Mouse (Mus musculus): ENCODE measurements around the gene Rnf8.

The Rnf8 gene

DNA sequence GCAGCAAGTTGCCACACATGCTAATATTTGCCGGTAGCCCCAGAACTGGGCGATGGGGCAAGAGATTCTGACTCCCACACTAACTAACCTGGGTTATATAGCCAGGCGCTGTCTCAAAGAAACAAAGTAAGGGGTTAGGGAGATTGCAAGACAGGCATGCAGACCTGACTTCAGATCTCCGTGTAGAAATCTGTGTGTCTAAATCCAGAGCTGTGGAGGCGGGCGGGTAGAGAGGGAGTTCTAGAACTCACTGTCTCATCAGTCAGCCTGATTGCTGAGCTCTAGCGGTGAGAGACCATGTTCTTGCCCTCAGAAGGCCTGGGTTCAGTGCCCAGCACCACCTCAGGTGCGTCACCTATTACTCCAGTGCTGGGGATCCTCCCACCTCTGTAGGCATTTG is 8.9 kb downstream of the Rnf8 start:
- WGBS = 66% methylated on average over 8 of the region's 8 CpGs

DNA sequence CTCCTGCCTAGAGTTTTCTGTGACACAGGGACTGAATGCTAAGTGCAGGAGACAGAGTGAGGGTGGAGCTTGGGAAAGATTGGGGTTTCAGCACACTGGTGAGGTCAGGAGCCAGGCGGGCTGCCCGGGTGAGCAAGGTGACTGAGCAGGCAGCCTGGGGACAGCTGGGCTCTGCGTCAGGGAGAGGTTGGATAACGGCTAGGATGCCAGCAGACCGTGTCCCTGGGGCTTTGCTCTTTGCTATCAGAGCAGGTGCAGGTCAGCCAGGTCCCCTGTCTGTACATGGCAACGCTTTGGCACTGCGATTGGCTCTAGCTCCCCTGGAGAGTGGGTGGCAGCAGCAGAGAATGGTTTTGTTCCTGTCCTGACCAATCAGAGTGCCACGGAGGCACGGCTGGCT is 12.7 kb downstream of the Rnf8 start:
- 88% methylated on average over 9 of the region's 9 CpGs for WGBS

DNA sequence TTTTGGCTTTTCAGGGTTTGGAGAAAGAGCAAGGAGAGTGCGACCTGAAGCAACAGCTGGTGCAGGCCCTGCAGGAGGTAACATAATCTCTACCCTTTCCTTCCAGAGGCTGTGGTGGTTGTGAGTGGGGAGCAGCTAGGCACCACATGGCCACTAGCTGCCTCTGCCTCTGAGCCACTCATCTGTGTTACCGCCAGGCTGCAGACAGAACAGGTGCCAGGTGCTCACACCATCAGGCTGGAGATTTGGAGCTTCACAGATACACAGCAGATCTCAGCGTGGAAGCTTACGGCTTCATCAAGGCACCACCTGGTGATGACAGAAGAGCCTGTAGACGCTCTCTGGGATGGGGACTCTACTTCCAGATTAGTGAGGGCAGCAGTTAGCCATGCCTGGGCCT is 14.4 kb downstream of the Rnf8 start:
- WGBS = 75% methylated on average over 5 of the region's 5 CpGs

DNA sequence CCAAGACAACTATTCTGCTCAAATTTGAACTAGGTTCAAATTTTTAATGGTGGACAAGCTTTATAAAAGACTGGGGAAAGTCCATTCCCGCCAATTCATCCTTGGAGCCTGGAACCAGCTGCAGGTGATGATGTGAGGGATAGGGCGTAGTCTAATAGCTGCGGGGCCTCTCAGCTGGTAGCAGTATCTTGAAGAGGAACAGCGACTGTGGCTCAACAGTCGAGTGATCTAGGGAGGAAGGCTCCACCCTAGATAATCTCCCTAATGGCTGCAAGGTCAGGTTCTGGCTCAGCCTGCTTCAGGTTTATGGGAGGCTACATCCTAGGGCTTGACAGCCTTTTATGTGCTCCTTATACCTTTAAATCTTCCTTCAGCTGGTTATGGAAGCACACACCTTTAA is 15.0 kb downstream of the Rnf8 start:
- WGBS = 93% methylated on average over 5 of the region's 5 CpGs

DNA sequence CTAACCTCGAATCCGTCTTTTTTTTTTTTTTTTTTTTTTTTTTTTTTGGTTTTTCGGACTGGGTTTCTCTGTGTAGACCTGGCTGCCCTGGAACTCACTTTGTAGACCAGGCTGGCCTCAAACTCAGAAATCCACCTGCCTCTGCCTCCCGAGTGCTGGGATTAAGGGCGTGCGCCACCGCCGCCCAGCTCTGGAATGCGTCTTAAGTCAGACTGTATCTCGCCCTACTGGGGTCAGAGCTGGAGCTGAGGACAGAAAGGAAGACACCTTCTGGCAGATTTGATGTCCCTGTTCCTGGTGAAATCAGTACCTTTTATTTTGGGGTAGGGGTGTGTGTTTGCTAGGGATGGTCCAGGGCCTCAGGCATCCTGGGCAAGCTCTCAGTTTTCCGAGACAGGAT is 17.7 kb downstream of the Rnf8 start:
- 93% methylated on average over 11 of the region's 11 CpGs for WGBS

DNA sequence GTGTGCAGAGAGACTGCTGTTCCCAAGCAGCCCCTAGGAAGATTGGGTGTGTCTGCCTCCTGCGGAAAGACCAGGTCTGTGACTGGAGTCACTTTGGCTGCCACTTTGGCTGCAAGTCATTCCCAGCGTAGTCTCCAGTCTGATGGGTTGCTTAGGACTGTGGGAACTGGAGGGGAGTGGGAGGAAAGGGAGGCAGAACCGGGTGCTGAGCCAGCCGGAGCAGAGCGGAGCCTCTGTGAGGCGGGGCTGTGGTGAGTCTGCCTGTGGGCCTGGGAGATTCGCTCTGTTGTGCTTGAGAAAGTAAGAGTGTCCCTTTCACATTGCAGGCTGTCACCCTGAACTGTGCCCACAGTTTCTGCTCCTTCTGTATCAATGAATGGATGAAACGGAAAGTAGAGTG is 20.9 kb downstream of the Rnf8 start:
- WGBS = 66% methylated on average over 8 of the region's 8 CpGs

DNA sequence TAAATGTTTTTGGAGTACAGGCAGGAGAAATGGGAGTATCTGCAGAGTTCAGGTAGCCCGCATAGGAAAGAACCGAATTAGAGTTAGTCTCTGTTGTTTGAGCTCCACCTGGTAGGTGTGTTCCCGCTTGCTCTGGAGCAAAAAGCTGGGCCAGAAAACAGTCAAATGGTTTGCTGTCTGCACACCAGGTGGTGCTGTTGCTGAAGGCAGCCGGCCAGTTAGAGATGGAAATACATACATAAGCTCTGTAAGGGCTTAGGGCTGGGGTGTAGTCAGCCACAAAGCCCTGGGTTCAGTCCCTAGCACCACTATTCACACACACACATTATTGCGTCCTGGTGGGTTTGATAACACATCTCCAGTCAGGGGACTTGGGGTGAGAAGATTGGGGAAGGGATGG is 21.5 kb downstream of the Rnf8 start:
- 58% methylated on average over 5 of the region's 5 CpGs for WGBS

DNA sequence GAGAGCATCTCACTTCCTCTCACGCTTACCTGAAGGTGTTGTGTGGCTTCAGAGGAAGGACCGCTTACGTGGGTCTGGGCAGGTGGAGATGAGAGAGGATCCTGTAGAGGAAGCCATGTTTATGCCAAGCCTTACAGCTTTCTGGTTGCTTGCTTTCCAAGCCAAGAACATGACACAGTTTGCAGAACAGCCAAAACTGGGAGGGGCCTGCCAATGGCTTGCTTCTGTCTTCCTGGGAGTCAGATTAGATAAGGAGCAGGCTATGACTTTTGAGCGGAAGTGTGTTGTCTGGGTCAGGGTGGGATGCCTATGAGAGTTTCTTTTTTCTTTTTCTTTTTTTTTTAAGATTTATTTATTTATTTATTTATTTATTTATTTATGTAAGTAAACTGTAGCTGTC is 22.8 kb downstream of the Rnf8 start:
- WGBS = 82% methylated on average over 4 of the region's 4 CpGs

DNA sequence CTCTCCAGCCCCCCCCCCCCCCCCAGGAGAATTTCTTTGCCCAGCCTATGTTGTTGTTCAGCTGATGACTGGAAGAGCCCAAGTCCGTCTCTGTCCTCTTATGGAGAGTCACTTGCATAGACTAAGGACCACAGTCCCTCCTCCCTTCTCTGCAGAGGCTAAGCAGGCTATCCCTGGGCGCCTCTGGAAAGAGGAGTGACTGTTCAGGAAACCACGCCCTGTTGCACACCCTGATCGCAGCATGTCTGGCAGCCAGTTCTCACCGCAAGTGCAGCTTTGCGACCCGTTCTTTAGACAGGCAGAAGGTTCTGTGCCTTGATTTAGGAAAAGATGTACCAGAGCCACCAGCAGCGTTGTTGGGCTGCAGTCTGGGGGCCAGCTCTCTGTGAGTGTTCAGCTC is 23.3 kb downstream of the Rnf8 start:
- WGBS = 72% methylated on average over 8 of the region's 8 CpGs

DNA sequence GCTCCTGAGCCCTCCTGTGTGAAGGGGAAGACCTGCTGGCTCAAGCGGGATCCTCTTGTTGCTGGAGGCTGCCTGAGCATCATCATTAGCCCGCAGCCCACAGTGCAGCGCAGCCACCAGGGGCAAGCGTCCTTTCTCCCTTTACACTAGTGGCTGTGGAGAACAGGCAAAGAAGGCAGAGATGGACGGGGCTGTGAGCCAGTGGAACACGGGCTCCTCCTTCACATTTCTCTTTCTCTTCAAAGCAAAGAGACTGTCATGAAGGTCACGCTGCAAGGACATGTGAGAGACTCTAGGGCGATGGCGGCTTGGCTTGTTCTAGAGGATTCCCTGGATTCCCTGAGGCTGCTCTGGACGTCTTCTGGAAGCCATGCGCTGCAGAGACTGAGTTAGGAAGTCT is 26.4 kb downstream of the Rnf8 start:
- WGBS = 92% methylated on average over 11 of the region's 11 CpGs

DNA sequence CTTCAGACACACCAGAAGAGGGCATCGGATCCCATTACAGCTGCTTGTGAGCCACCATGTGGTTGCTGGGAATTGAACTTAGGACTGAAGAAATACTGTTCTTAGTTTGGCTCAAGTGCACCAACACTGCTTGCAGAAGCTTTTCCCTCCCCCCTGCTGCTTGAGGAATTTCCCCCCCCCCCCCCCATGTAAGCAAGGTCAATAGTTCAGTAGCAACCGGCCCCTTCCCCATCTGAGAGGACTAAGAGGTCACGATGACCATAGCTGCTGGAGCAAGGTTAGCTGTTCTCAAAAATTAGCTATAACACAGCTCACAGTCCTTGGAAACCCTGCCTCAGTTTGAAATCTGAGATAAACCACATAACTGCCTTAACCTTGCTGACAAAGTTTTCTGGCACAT is 27.6 kb downstream of the Rnf8 start:
- 78% methylated on average over 3 of the region's 3 CpGs for WGBS

DNA sequence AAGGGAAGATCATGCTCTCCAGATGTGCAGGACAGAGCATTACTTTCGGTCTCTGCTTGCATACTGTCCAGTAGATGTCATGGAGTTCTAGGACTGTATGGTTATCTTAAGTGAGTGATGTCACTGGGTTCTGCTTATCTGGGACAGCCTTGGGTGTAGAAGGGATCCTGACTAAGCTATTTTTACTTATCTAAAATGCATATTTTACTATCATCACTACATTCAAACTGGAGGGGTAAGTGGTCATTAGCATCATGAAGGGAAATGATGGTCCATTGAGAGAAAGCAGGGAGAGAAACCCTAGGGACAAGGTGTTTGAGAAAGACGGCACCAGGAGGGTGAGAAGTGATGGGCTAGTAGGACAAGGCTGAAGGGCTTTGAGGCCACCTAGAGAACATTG is 43.7 kb downstream of the Rnf8 start:
- WGBS = 94% methylated on average over 2 of the region's 2 CpGs

DNA sequence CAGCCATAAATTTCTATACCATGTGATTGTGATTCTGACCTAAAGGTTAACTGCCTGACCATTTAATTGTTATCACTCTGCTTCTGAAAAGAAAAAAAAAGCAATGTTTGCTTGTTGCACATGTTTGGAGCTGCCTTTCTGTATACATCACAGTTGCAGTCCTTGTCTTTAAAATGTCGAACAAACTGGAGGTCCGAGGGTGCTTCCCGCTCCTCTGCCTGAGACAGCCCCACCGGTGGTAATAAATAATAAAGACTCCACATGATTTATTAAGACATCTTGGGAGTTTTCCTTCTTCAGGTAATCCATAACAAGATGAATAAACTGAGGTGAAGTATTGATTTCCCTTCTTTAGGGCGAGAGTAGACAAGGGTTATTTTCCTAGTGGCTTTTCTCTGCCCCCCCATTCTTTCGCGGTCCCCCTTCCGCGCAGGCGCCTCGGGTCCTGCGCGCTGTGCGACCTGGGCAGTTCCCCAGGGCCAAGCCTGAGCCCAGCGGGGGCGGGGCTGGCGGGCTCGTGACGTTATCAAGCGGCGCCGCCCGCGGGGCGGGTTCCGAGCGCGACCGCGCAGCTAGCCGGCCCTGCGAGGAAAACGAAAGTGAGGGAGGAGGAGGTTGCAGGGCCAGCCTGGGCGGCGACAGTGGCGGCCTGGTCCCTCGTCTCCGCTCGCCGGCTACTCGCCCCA is 45.6 kb downstream of the Rnf8 start, which contains the start of gene Cmtr1:
Gene Cmtr1 (plus strand): TSS at position 520 of the 686 bp plus-strand sequence.
- under 1% methylated on average over 41 of the region's 41 CpGs for WGBS

DNA sequence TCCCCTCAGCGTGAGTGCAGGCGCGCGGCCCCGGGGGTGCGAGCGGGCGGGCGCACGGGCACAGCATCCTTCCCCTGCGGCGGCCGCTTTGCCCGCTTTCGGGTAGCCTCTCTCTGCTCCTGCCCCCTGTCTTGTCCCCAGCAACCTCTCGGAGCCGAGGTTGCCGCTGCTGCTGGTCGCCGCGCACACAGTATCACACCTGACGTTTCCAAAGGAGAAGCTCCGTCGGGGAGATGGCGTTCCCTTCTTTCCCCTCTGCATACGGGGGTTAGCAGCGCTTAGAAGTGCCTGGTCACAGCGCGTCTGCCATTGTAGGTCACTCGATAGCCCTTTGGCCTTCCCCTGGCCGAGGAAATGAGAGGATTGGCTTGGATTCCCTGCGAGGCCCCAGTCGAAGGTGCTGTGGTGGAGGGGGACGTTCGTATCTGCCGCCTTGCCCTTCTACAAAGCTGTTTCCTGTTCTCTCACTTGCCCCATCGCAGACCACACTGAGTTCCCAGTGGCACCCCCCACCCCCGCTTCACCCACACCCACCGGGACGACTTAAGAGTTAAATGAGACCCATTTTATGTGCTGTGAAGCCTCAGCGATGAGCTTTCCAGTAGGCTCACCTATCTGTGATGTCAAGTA is 46.3 kb downstream of the Rnf8 start:
- WGBS = under 1% methylated on average over 30 of the region's 41 CpGs

DNA sequence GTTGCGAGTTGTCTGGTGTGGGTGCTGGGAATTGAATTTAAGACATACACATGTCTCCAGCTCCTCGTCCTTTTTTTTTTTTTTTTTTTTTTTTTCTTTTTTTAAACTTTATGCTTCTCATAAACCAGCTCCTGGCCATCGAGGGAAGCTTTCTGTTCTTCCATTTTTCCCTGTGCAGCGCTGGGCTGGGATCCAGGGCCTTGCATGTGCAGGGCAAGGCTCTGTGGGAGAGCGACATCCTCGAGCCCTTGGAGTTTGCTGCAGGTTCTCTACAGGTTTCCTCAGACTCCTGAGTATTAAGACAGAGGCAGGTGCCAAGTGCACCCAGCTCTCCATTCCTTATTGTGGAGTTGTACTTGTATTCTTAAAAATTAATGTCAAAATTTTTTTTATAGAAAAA is 47.6 kb downstream of the Rnf8 start:
- WGBS = 77% methylated on average over 6 of the region's 6 CpGs

DNA sequence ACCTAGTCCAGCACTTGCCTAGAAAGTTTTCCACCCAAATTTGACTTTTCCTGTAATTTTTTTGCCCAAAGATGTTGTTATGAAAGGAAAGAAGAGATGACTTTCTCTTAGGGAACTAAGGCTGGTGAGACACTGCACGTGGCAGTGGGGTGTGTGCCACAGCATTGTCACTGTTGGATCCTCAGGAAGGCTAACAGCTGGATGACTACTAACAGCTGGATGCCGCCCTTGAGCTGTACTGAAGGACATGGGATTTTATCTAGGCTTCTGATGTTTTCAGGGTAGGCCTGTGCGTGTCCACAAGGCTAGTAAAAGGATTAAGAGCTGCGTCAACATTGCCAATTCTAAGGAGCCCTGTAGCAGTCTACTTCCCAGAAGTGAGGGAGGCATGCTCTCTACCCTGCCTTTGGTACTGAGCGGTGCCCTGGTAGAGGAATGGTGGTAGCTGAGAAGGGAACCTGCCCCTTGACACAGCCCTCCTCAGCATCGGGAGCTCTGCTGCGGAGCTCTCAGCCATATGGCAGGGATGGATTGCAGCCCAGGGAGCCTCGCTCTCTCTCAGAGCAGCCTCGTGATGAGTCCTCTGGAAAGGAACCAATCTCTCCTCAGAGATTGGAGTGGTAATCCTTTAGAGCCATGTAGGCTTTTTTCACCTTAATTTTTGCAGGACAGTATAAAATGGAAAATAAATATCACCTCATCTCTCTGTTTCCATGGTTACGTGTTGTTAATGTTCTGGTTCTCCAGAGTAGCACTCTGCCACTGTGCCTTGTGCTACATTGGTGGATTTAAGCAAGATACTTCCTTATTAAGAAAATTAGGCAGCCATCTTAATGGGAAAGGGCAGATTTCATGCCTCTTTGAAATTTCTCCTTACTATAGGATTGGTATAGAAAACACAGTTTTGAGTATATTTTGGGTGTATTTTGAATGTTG is 53.7 kb downstream of the Rnf8 start:
- 54% methylated on average over 10 of the region's 10 CpGs for WGBS

DNA sequence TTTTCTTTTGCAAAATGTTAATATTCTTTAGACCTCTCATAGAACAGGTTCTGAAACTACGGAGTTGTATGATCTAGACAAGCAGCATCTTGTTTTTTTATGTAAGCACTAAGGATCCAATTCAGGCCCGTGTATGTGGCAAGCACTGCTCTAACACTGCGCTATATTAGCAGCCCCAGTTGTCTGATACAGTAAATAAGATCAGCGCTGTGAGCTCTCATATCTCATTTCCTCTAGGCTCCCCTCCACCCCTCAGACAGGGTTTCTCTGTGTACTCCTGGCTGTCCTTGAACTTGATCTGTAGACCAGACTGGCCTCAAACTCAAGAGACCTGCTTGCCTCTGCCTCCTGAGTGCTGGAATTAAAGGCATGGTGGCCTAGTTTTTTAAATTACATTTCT is 54.4 kb downstream of the Rnf8 start:
- WGBS = 69% methylated on average over 4 of the region's 4 CpGs

DNA sequence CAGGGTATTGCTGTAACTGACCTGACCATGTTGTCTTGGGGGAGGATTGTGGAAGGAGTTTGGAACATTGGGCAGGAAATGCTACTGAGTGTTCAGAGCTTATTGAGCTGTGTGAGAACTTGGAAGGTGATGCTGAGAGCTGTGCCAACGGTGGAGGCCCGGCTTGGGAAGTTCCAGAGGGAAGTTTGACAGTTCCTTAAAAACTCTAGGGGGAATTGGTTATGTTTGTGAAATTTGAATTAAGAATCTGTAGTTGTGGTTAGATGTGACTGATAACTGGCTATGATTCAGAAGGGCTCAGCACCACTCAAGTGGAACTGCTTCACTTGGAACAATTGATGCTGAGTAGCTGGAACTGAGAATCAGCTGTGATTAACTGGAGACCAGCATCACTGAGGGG is 56.4 kb downstream of the Rnf8 start:
- WGBS = 41% methylated on average over 2 of the region's 2 CpGs

DNA sequence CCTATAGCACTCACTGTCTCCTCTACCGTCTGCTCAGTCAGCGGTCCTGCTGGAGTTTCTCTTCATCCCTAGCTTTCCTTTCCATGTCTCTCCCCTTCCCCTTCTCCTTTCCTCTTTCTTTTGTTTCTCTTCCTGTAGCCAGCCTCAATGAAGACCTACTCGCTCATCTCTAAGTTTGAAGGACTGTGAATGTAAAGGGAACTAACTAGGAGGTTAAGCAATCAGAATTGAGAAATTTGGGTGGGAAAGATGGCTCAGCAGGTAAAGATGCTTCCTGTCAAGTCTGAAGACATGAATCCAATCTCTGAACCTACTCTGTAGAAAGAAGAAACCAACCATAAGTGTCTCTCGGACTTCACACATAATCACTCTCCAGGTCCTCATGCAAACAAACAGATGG is 58.7 kb downstream of the Rnf8 start:
- WGBS = 91% methylated on average over 4 of the region's 4 CpGs

DNA sequence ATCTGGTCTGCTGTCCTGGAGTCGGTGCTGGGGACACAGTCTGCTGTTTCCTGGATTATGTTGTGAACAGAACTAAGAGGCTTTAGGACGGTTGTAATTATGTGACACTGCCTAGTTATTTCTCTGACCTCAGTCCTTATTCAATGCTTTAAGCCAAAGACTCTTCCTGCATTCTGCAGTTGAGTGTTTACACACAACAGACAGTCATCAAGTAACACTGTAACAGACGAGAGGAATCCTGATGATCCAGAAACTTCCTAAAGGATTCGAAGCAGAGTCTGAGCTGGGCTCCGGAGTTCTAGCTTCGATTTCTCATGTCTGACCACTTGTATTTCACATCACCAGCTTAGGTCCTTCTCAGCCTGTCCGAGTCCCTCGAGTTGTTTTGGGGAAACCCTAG is 63.9 kb downstream of the Rnf8 start:
- WGBS = 87% methylated on average over 8 of the region's 8 CpGs

DNA sequence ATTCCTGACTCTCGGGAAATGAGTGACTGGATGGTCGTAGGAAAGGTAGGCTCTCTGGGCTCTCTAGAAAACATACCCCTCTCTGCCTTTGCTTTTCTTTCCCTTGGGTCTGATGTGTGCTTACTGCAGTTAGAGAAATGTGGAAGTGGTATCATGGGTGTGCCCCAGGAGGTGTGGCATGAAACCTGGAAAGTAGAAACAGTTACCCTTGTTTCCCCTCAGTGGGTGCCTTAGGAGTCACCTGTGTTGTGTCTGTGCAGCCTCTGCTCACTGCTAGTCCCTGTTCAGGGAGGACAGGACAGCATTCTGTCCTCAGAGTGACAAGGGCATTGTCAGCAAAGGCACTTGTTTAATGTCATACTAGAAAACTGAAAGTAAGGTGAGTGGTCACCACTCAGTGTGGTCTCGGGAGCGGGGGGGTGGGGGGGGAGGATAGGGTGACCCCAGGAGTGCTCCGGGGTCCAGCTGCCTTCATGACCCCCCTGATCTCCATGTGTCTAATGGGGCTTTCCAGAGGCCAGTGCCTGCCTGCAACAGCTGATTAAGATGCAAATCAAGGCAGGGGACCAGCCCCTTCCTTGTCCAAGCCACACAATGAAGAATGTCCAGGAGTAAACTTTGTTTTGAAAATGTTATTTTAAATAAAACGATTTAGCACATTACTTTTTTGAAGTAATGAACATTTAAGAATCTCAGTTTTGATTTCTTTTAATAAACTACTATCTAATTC is 64.6 kb downstream of the Rnf8 start:
- 85% methylated on average over 6 of the region's 6 CpGs for WGBS

DNA sequence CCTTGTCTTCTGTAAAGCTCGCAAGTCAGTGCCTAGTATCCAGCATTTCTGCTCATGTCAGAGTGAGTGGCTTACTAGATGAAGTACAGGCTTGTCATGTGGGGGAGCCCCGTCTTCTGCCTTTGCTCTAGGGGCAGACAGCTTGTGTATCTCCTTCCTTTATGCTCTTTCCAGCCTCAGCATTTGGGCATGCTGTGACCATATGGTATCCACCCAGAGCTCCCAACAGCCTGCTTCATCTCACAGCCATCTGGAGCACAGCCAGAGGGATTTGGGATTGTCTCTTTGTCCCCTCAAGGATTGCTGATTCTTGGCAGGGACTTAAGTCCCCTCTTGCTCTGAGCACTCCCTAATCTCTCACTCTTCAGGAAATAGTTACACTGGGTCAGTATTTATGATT is 65.6 kb downstream of the Rnf8 start:
- 54% methylated on average over 2 of the region's 2 CpGs for WGBS

All from cerebral cortex, adult 2 months (tissue).